Mouse (Mus musculus) layer of hippocampus, postnatal 25 days (tissue): Measurements from ENCODE around the gene Gm5346. TPM values are rescaled to one million over a fixed set of nuclear protein-coding genes. Genes with fewer than 3 reads are reported as not detected.
"Not testable (repeated sequence)": the region's sequence is repeated elsewhere in the genome, so short reads cannot be mapped to it uniquely, and the experiment has no call there.

Source experiments
- DNase-seq, 2 experiments: peaks; one replicate each; pipeline ENCODE4 v3.0.0; 2022; ENCODE audit warnings: mixed read lengths in 2 of 2, low spot score in 1 of 2; ENCODE audit errors: extremely low spot score in 1 of 2
- total RNA-seq, 2 experiments: library from RNA; stranded (reverse); gene quantifications; 2 replicates each; pipeline ENCODE4 v1.2.3; 2021

Gene Gm5346
- not detected for total RNA-seq

GRCm38 (mm10) chr8:43627176-43627575 is at the start of gene Gm5346:
Gene Gm5346, minus strand, starts transcription at chr8:43627276.
- DNase-seq: no peak

GRCm38 (mm10) chr8:43616046-43616445 is 11.0 kb downstream of the Gm5346 start:
- DNase-seq: no peak

DNA sequence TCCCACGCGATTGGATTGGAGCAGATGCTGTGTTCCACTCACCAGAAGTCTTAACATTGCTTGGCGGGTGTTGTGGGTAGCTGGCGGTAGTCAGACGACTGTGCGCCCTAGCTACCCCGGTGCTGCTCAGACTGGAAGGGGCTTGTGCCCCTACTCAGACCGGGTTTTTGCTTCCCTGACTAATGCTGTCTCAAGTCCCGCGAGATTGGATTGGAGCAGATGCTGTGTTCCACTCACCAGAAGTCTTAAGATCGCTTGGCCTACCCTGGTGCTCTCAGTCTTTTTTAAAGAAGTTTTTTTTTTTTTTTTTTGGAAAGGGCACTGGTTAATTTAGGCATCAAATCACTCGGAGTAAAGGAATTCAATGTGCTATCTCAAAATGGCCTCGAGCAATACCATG is 23.4 kb downstream of the Gm5346 start:
- not testable (repeated sequence) for DNase-seq

- DNase-seq: not testable (repeated sequence)
Measured at GRCm38 (mm10) chr8:43603166-43603565, 23.9 kb downstream of the Gm5346 start.

DNA sequence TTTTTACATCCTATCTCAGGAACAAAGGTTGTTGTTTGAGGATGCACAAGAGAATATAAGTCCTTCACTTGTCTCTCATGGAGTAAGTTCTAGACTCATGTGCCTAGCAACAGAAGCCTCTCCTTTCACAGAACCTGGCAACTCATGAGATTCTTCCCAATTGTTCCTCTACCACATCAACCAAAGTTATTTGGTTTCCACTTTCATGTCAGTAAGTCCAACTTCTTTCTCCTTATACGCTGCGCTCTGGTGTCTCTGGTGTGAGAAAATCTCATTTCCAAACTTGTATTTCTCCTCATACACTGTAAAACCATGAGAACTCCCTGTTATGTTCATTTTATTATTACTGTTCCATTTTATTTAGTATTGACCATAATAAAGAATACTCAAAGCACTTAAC is 50.5 kb downstream of the Gm5346 start, which contains the start of gene Adam26a:
Adam26a (minus strand) TSS at position 101 of the 400 bp plus-strand sequence.
- not testable (repeated sequence) for DNase-seq

Other genes starting within 250 kb of the Gm5346 start
- gene Adam26b, start 99.2 kb downstream of the Gm5346 start, total RNA-seq: not detected
- gene Adam26a, start 50.6 kb downstream of the Gm5346 start, total RNA-seq: not detected
- not detected for gene Adam34, start 82.8 kb upstream of the Gm5346 start, total RNA-seq